Mouse (Mus musculus) kidney, embryonic 15.5 days (tissue): Measurements from ENCODE around the gene Pced1b. TPM values are rescaled to one million over a fixed set of nuclear protein-coding genes. Genes with fewer than 3 reads are reported as not detected.
"Not testable (repeated sequence)": the region's sequence is repeated elsewhere in the genome, so short reads cannot be mapped to it uniquely, and the experiment has no call there.

Experiments used
- ATAC-seq: fragments of 200-750 bp; cut with Nextera tagmentation; replicated peaks from 2 replicates; pipeline ENCODE4 v1.8.0; 2017; ENCODE audit warnings: moderate TSS enrichment; ENCODE audit not compliant: low FRiP score
- H3K27ac ChIP-seq: fragments of 300-500 bp; sonication (generic); 2 replicates; pipeline ENCODE4 v1.5.1; 2015; ENCODE audit warnings: mild to moderate bottlenecking, inconsistent platforms
- H3K27me3 ChIP-seq: fragments of 300-500 bp; sonication (generic); 2 replicates; pipeline ENCODE4 v1.6.1; 2015; ENCODE audit warnings: inconsistent platforms
- H3K36me3 ChIP-seq: fragments of 300-500 bp; sonication (generic); 2 replicates; pipeline ENCODE4 v1.6.1; 2015; ENCODE audit warnings: inconsistent platforms
- H3K4me1 ChIP-seq: fragments of 300-500 bp; sonication (generic); 2 replicates; pipeline ENCODE4 v1.6.1; 2015; ENCODE audit warnings: inconsistent platforms
- H3K4me2 ChIP-seq: fragments of 300-500 bp; sonication (generic); 2 replicates; pipeline ENCODE4 v1.6.1; 2015; ENCODE audit warnings: moderate library complexity, mild to moderate bottlenecking, inconsistent platforms
- H3K4me3 ChIP-seq: fragments of 300-500 bp; sonication (generic); replicated peaks from 2 replicates; pipeline ENCODE4 v1.5.1; 2015; ENCODE audit warnings: mild to moderate bottlenecking, inconsistent platforms
- H3K9ac ChIP-seq: fragments of 300-500 bp; sonication (generic); 2 replicates; pipeline ENCODE4 v1.6.1; 2015; ENCODE audit warnings: mild to moderate bottlenecking, inconsistent platforms
- H3K9me3 ChIP-seq: fragments of 300-500 bp; sonication (generic); replicated peaks from 2 replicates; pipeline ENCODE4 v1.6.1; 2016; ENCODE audit warnings: inconsistent platforms
- WGBS: fragments of 180-500 bp; shearing (Covaris S2); methylation state at CpG from one replicate; pipeline ENCODE4 v1.1.7; 2015; ENCODE audit warnings: mixed read lengths; 5-methylcytosine and 5-hydroxymethylcytosine counted together
- polyA plus RNA-seq: library from polyadenylated mRNA; unstranded; fragments of >200 nt; fragmentation: Nextera tagmentation; extraction: Ambion mirVana; gene quantifications from 2 replicates; pipeline ENCODE4 v1.2.1, GENCODE M21; 2015

The Pced1b gene
- polyA plus RNA-seq, 1 experiment from 2014 or later: 5.5 TPM

- Histone ChIP-seq H3K4me3 (no peak overlapping the region), H3K4me1 (no peaks in the 10 kb centered on the region; the same call in 1 of the 2 replicates), H3K36me3 (no peaks in the 10 kb centered on the region), H3K27ac (no peak overlapping the region), H3K27me3 (no peaks in the 10 kb centered on the region), H3K9me3 (no peaks in the 10 kb centered on the region), H3K9ac (no peak overlapping the region), H3K4me2 (no peak overlapping the region)
- 61% methylated on average over 24 of the region's 24 CpGs for WGBS
- ATAC-seq: no peak
Observed at GRCm38 (mm10) chr15:97348566-97349315, 101.8 kb downstream of the Pced1b start.

DNA sequence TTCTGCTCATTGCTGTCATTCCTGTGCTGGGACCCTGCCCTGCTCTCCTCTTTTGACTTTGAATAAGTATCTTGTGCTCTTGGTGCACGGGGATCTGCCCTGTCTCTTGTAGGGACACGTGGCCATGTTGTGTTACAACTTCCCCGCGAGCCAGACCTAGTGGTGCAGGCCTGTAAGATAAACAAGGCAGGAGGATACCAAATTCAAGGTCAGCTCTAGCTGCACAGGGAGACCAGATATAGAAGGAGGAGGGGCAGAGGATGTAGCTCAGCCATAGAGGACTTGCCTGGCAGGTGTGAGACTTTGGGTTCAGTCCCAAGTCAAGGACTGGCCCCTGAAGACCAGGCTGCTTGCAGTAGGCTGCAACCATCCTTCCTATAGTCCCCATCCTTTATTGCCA, 103.6 kb downstream of the Pced1b start:
- 73% methylated on average over 4 of the region's 4 CpGs for WGBS
- H3K9ac ChIP-seq: no peak overlapping the region
- no peaks in the 10 kb centered on the region for H3K36me3 ChIP-seq
- no peak overlapping the region for H3K4me3 ChIP-seq
- no peaks in the 10 kb centered on the region; the same call in 1 of the 2 replicates for H3K4me1 ChIP-seq
- H3K4me2 ChIP-seq: no peak overlapping the region
- H3K9me3 ChIP-seq: no peaks in the 10 kb centered on the region
- no peak for ATAC-seq
- H3K27me3 ChIP-seq: no peaks in the 10 kb centered on the region
- H3K27ac ChIP-seq: no peak overlapping the region

DNA sequence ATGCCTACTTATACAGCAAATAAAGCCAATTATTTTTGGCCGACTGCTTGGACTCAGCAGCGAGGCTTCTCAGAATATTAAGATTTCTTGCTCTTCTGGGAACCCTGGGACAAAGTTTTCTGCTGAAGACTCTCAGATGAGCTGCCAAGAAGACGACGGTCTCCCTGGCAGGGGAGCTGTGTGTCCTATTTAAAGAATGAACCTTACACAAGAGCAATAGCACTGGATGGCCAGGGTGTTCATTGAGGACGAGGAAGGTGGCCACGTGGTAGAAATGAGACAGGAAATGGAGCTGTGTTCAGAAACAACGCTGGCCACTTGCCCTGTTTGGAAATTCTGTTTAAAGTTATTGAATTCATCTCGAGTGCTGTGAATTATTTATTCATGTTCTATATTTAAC, 104.1 kb downstream of the Pced1b start:
- H3K9ac ChIP-seq: no peak overlapping the region
- H3K27me3 ChIP-seq: no peaks in the 10 kb centered on the region
- WGBS: 59% methylated on average over 8 of the region's 8 CpGs
- no peak overlapping the region for H3K4me2 ChIP-seq
- ATAC-seq: no peak
- no peak overlapping the region for H3K27ac ChIP-seq
- no peaks in the 10 kb centered on the region for H3K36me3 ChIP-seq
- no peak overlapping the region for H3K4me3 ChIP-seq
- H3K9me3 ChIP-seq: no peaks in the 10 kb centered on the region
- H3K4me1 ChIP-seq: no peaks in the 10 kb centered on the region; the same call in 1 of the 2 replicates

DNA sequence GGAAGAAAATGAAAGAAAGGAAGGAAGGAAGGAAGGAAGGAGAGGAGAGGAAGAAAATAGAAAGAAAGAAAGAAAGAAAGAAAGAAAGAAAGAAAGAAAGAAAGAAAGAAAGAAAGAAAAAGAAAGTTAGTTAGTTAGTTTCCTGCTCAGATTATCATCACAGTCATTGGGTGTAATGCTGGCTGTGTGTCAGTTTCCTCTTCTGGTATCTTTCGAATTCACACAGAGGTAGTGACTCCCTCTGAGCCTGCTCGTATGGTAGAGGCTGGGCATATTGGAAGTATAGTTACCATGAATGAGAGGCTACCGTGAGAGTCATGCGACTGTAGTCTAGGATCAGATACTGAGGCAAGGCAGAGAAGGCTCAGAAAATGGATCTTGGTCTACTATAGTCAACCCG, 104.8 kb downstream of the Pced1b start:
- H3K9ac ChIP-seq: no peak overlapping the region
- H3K27ac ChIP-seq: no peak overlapping the region
- H3K9me3 ChIP-seq: no peaks in the 10 kb centered on the region
- no peak for ATAC-seq
- no peaks in the 10 kb centered on the region for H3K27me3 ChIP-seq
- 93% methylated on average over 5 of the region's 5 CpGs for WGBS
- H3K4me2 ChIP-seq: no peak overlapping the region
- no peaks in the 10 kb centered on the region for H3K36me3 ChIP-seq
- H3K4me3 ChIP-seq: no peak overlapping the region
- no peaks in the 10 kb centered on the region; the same call in 1 of the 2 replicates for H3K4me1 ChIP-seq

DNA sequence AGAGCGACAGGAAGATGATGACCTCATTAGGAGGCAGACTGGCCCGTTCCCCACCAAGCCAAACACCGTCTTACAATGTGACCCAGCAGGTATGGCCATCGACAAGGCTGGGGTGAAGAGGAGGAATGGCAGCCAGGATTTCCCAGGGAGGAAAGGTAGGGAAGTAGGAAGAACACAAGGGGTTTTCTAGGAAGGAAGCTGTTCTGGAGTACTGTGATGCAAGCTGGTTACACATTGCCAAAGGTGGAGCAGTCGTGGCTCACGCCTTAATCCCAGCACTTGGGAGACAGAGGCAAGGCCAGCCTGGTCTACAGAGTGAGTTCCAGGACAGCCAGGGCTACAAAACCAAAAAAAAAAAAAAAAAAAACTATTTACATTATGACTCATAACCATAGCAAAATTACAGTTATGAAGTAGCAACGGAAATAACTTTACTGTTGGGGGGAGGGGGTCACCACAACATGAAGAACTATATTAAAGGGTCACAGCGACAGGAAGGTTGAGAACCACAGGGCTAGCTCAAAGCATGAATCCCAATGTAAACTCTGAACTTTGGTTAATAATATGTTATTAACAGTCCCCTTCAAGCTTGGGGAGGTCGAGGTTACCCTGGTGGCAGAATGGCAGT, 108.9 kb downstream of the Pced1b start:
- no peak overlapping the region for H3K4me2 ChIP-seq
- no peaks in the 10 kb centered on the region for H3K9me3 ChIP-seq
- H3K27ac ChIP-seq: no peak overlapping the region
- ATAC-seq: no peak
- no peaks in the 10 kb centered on the region for H3K36me3 ChIP-seq
- no peak overlapping the region for H3K4me3 ChIP-seq
- H3K4me1 ChIP-seq: no peaks in the 10 kb centered on the region; the same call in 1 of the 2 replicates
- no peaks in the 10 kb centered on the region for H3K27me3 ChIP-seq
- no peak overlapping the region for H3K9ac ChIP-seq
- WGBS: 83% methylated on average over 9 of the region's 9 CpGs

- Histone ChIP-seq H3K4me3 (no peak overlapping the region), H3K4me2 (no peak overlapping the region), H3K9ac (no peak overlapping the region), H3K36me3 (no peaks in the 10 kb centered on the region), H3K9me3 (no peaks in the 10 kb centered on the region), H3K4me1 (no peaks in the 10 kb centered on the region), H3K27me3 (no peaks in the 10 kb centered on the region), H3K27ac (no peak overlapping the region)
- 79% methylated on average over 1 of the region's 1 CpGs for WGBS
- no peak for ATAC-seq
Observed at GRCm38 (mm10) chr15:97357016-97357415, 110.1 kb downstream of the Pced1b start.

- WGBS: 78% methylated on average over 23 of the region's 23 CpGs
- Histone ChIP-seq H3K4me3 (no peak overlapping the region), H3K4me1 (no peaks in the 10 kb centered on the region), H3K9ac (no peak overlapping the region), H3K36me3 (no peaks in the 10 kb centered on the region), H3K4me2 (no peak overlapping the region), H3K27me3 (no peaks in the 10 kb centered on the region), H3K27ac (no peak overlapping the region), H3K9me3 (no peaks in the 10 kb centered on the region)
- ATAC-seq: no peak; the same call in 1 of the 2 replicates
Observed at GRCm38 (mm10) chr15:97360842-97361770, 114.2 kb downstream of the Pced1b start.

DNA sequence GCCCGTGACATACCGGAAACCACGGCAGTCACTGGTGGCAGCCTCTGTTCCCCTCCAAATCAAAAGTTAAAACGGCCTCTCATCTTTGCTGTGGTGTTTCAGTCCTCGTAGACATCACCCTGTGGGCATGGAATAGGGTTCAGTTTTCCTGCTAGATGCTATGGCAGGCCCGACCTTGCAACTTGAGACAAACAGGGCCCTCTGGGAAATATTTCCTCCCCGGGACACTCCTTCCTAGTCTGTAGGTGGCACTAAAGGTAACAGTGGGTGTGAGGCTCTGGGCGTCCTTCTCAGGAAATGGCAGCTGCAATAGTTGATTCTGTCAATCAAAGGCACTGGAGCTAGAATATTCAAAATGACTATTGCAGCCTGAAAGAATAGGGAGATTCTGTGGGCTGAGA, 114.9 kb downstream of the Pced1b start:
- no peaks in the 10 kb centered on the region for H3K36me3 ChIP-seq
- no peaks in the 10 kb centered on the region for H3K27me3 ChIP-seq
- 62% methylated on average over 8 of the region's 8 CpGs for WGBS
- no peaks in the 10 kb centered on the region for H3K9me3 ChIP-seq
- no peak overlapping the region for H3K4me3 ChIP-seq
- no peak overlapping the region for H3K4me2 ChIP-seq
- ATAC-seq: no peak
- no peak overlapping the region for H3K9ac ChIP-seq
- no peak overlapping the region for H3K27ac ChIP-seq
- H3K4me1 ChIP-seq: no peaks in the 10 kb centered on the region

DNA sequence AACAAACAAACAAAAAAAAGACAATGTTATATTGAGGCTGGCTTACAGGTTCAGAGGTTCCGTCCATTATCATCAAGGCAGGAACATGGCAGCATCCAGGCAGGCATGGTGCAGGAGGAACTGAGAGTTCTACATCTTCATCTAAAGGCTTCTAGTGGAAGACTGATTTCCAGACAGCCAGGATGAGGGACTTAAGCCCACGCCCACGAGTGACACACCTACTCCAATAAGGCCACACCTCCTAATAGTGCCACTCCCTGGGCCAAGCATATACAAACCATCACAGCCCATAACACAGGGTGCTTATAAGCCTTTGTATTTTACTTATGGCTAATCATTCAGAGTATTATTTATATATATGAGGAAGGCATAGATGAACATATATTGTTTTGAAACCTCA, 117.4 kb downstream of the Pced1b start:
- H3K4me2 ChIP-seq, H3K9ac ChIP-seq, H3K36me3 ChIP-seq, H3K27ac ChIP-seq, H3K4me3 ChIP-seq, ATAC-seq, H3K27me3 ChIP-seq, H3K9me3 ChIP-seq, H3K4me1 ChIP-seq: not testable (repeated sequence)
- 85% methylated on average over 3 of the region's 3 CpGs for WGBS

- H3K27ac ChIP-seq: no peak overlapping the region
- 0 out of 2 replicates have a peak, but pooled peaks cover 3% of the 10 kb centered on the region for H3K36me3 ChIP-seq
- no peaks in the 10 kb centered on the region for H3K9me3 ChIP-seq
- H3K4me1 ChIP-seq: no peaks in the 10 kb centered on the region
- 84% methylated on average over 8 of the region's 8 CpGs for WGBS
- ATAC-seq: no peak
- no peak overlapping the region for H3K9ac ChIP-seq
- no peaks in the 10 kb centered on the region for H3K27me3 ChIP-seq
- no peak overlapping the region for H3K4me2 ChIP-seq
- no peak overlapping the region for H3K4me3 ChIP-seq
Observed at GRCm38 (mm10) chr15:97364968-97365367, 118.1 kb downstream of the Pced1b start.

- Histone ChIP-seq H3K4me2 (no peak overlapping the region), H3K9ac (no peak overlapping the region), H3K27me3 (no peaks in the 10 kb centered on the region), H3K36me3 (0 out of 2 replicates have a peak, but pooled peaks cover 3% of the 10 kb centered on the region), H3K4me3 (no peak overlapping the region), H3K4me1 (peaks cover 9% of the 10 kb centered on the region), H3K9me3 (no peaks in the 10 kb centered on the region), H3K27ac (no peak overlapping the region)
- no peak for ATAC-seq
- WGBS: 92% methylated on average over 9 of the region's 9 CpGs
Observed at GRCm38 (mm10) chr15:97368035-97368608, 121.2 kb downstream of the Pced1b start.
